In the genomic region with DNA sequence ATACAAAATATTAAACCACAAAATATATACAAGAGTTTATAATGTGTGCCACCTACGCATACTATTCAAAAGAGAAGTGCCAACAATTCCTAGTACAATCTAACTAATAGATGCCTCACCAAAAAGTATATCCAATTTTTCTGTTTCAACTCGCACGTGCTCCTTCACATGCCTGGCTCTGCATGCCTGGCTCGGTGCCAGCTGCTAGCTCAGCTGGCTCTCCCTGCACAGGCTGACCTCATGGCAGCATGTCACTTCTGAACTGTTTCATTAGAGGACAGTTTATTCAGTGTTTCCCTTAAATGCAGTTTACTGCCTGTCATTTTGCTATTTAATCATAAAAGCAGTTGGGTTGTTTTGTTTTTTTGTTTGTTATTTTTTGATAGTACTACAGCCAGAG, we compare ENCODE assay signal across 8 mouse cellular contexts. TPM values are rescaled to one million over a fixed set of nuclear protein-coding genes. Genes with fewer than 3 reads are reported as not detected.
DNase-seq lines count a peak whose midpoint lies in the region; ATAC-seq and TF ChIP-seq lines count a peak whose summit lies in the region.
"Had no signal": no experiment of that assay in that cellular context is flagged by ENCODE, and none has a peak within 500 bp of the region (broad histone marks: within the 10 kb centered on the region; RNA-seq: fewer than 3 reads in every experiment).

No protein-coding gene starts in this region.

- no peak for TF ChIP-seq CTCF in heart, postnatal 0 days (IDR thresholded peaks at IDR 0.05; ENCODE audit: low read depth)

- DNase-seq in Muller cell, postnatal 12 days (ENCODE audit: inconsistent ontology term), result peak; percentile 42
- DNase-seq in adrenal gland, postnatal 14 days, result peak; percentile 85
- peak; percentile 30 for DNase-seq in fat pad, adult 2 months (ENCODE audit: extremely low read depth, low read depth, low spot score)
- peak; percentile 84 for DNase-seq in heart, postnatal 0 days (ENCODE audit: low spot score)
- peak; percentile 71 to 82 for DNase-seq in kidney, postnatal 4 days
- no peak for DNase-seq in frontal cortex, adult 2 months (ENCODE audit: extremely low spot score in 1 of 2, low spot score in 1 of 2)

- H3K36me3 ChIP-seq in heart, postnatal 0 days (replicated peaks; ENCODE audit: control insufficient read depth, insufficient read depth, low read length), result peaks cover 14% of the 10 kb centered on the region
- H3K36me3 ChIP-seq in neural tube, embryonic 13.5 days, result 0 out of 2 replicates have a peak, but pooled peaks cover under 1% of the 10 kb centered on the region

- peak overlapping the region; percentile 57 for H3K27ac ChIP-seq in heart, postnatal 0 days (ENCODE audit: low read depth)
- no peak overlapping the region for H3K27ac ChIP-seq in neural tube, embryonic 13.5 days (replicated peaks)
- H3K27ac ChIP-seq: lung, embryonic 15.5 days had no signal

- no peak overlapping the region for H3K9ac ChIP-seq in heart, postnatal 0 days (replicated peaks; ENCODE audit: low read depth, low read length)
- no peak overlapping the region for H3K9ac ChIP-seq in neural tube, embryonic 13.5 days
- H3K9ac ChIP-seq: lung, embryonic 15.5 days had no signal

- no peaks in the 10 kb centered on the region for H3K27me3 ChIP-seq in heart, postnatal 0 days (ENCODE audit: control insufficient read depth, insufficient read depth, low read length)
- no peaks in the 10 kb centered on the region for H3K27me3 ChIP-seq in neural tube, embryonic 13.5 days
- H3K27me3 ChIP-seq: lung, embryonic 15.5 days had no signal

- H3K9me3 ChIP-seq in heart, postnatal 0 days (replicated peaks; ENCODE audit: control insufficient read depth, low read length), result no peaks in the 10 kb centered on the region
- no peaks in the 10 kb centered on the region for H3K9me3 ChIP-seq in neural tube, embryonic 13.5 days
- H3K9me3 ChIP-seq: lung, embryonic 15.5 days had no signal

- no peak for TF ChIP-seq EP300 in heart, postnatal 0 days (IDR thresholded peaks at IDR 0.05; ENCODE audit: low read depth)

- H3K4me1 ChIP-seq in heart, postnatal 0 days (ENCODE audit: control insufficient read depth, insufficient read depth), result no peaks in the 10 kb centered on the region
- H3K4me1 ChIP-seq in neural tube, embryonic 13.5 days (replicated peaks), result peaks cover 5% of the 10 kb centered on the region

- WGBS in heart, postnatal 0 days, result 18% methylated on average over 4 of the region's 4 CpGs
- 43% methylated on average over 4 of the region's 4 CpGs for WGBS in neural tube, embryonic 13.5 days

- no peak overlapping the region for H3K4me2 ChIP-seq in heart, postnatal 0 days (ENCODE audit: low read depth, low read length)
- no peak overlapping the region for H3K4me2 ChIP-seq in neural tube, embryonic 13.5 days
- H3K4me2 ChIP-seq: lung, embryonic 15.5 days had no signal

- peak; percentile 89 for ATAC-seq in heart, postnatal 0 days (ENCODE audit: insufficient read depth, low read depth)
- 0 out of 2 replicates have a peak, but pooled peaks have one; percentile 67 for ATAC-seq in neural tube, embryonic 13.5 days (ENCODE audit: low read depth)

- H3K4me3 ChIP-seq in heart, postnatal 0 days (ENCODE audit: low read depth, low read length), result no peak overlapping the region
- H3K4me3 ChIP-seq in neural tube, embryonic 13.5 days, result no peak overlapping the region
- H3K4me3 ChIP-seq: lung, embryonic 15.5 days had no signal

RNA-seq across cellular contexts. Expression of gene Fcho2, which starts 46.9 kb away (rescaled TPM):
- 47.5 and 55.1 TPM in 2 replicates for total RNA-seq in adrenal gland, postnatal 14 days (2021)
- 18.6 and 20.6 TPM in 2 replicates for total RNA-seq in heart, postnatal 0 days (2014; rRNA removed; ENCODE audit: low replicate concordance)
- 18.5 and 21.0 TPM in 2 replicates for polyA plus RNA-seq in heart, postnatal 0 days (2015; fragmentation: Nextera tagmentation; extraction: Ambion mirVana)
- polyA plus RNA-seq in neural tube, embryonic 13.5 days (2015; fragmentation: Nextera tagmentation; extraction: Ambion mirVana), result 27.9 and 32.5 TPM in 2 replicates
- 26.3 and 30.6 TPM in 2 replicates for polyA plus RNA-seq in frontal cortex, adult 2 months (2012; rRNA removed)

Comparison
In these comparisons a context has a peak if more than half of its experiments do, and no peak if none do; other contexts are left out.
1. DNase-seq: peak in Muller cell, postnatal 12 days (single experiment), adrenal gland, postnatal 14 days (single experiment), fat pad, adult 2 months (single experiment), heart, postnatal 0 days (single experiment) and kidney, postnatal 4 days (2 of 2); none in frontal cortex, adult 2 months (0 of 2).